Mouse (Mus musculus) stomach, postnatal 0 days (tissue): Measurements from ENCODE around the gene Vmn1r87. TPM values are rescaled to one million over a fixed set of nuclear protein-coding genes. Genes with fewer than 3 reads are reported as not detected.
"Not testable (repeated sequence)": the region's sequence is repeated elsewhere in the genome, so short reads cannot be mapped to it uniquely, and the experiment has no call there.

Experiments used
- ATAC-seq: fragments of 200-750 bp; cut with Nextera tagmentation; 2 replicates; pipeline ENCODE4 v1.8.0; 2017; ENCODE audit not compliant: low FRiP score, low TSS enrichment
- DNase-seq: peaks from one replicate; pipeline ENCODE4 v3.0.0-alpha.2; 2016; ENCODE audit warnings: low spot score
- H3K27ac ChIP-seq: fragments of 300-500 bp; sonication (generic); replicated peaks from 2 replicates; pipeline ENCODE4 v1.5.1; 2014; ENCODE audit warnings: mild to moderate bottlenecking, control low read depth
- H3K27me3 ChIP-seq: fragments of 300-500 bp; sonication (generic); 2 replicates; pipeline ENCODE4 v1.6.1; 2014; ENCODE audit warnings: low read length; ENCODE audit not compliant: control insufficient read depth, insufficient read depth
- H3K36me3 ChIP-seq: fragments of 300-500 bp; sonication (generic); 2 replicates; pipeline ENCODE4 v1.6.1; 2014; ENCODE audit warnings: low read length, mixed read lengths; ENCODE audit not compliant: control insufficient read depth, insufficient read depth
- H3K4me1 ChIP-seq: fragments of 300-500 bp; sonication (generic); replicated peaks from 2 replicates; pipeline ENCODE4 v1.6.1; 2014; ENCODE audit warnings: antibody characterized with exemption; ENCODE audit not compliant: control insufficient read depth, insufficient read depth
- H3K4me2 ChIP-seq: fragments of 300-500 bp; sonication (generic); replicated peaks from 2 replicates; pipeline ENCODE4 v1.6.1; 2014; ENCODE audit warnings: low read depth, mild to moderate bottlenecking, control low read depth, moderate library complexity
- H3K4me3 ChIP-seq: fragments of 300-500 bp; sonication (generic); 2 replicates; pipeline ENCODE4 v1.5.1; 2014; ENCODE audit warnings: low read depth, low read length, control low read depth
- H3K9ac ChIP-seq: fragments of 300-500 bp; sonication (generic); 2 replicates; pipeline ENCODE4 v1.6.1; 2014; ENCODE audit warnings: mild to moderate bottlenecking, low read length, control low read depth, mixed read lengths
- H3K9me3 ChIP-seq: fragments of 300-500 bp; sonication (generic); 2 replicates; pipeline ENCODE4 v1.6.1; 2016; ENCODE audit warnings: low read length; ENCODE audit not compliant: control insufficient read depth
- CTCF ChIP-seq: IDR thresholded peaks from 2 replicates; pipeline ENCODE4 v1.5.1; 2016; ENCODE audit warnings: antibody characterized with exemption, low read depth, mild to moderate bottlenecking, moderate library complexity
- EP300 ChIP-seq: optimal IDR thresholded peaks from 2 replicates; pipeline ENCODE3; 2016; ENCODE audit warnings: antibody characterized with exemption
- WGBS: fragments of 180-500 bp; shearing (Covaris S2); extraction: QIAGEN DNeasy Blood & Tissue Kit; methylation state at CpG from one replicate; pipeline ENCODE4 v1.1.7; 2014; 5-methylcytosine and 5-hydroxymethylcytosine counted together
- polyA plus RNA-seq: library from polyadenylated mRNA; unstranded; fragments of >200 nt; fragmentation: Nextera tagmentation; extraction: Ambion mirVana; gene quantifications from 2 replicates; pipeline ENCODE4 v1.2.1, GENCODE M21; 2015

Vmn1r87 gene
- polyA plus RNA-seq: 0.04 TPM in 1 of 2 replicates, not detected in the other

DNA sequence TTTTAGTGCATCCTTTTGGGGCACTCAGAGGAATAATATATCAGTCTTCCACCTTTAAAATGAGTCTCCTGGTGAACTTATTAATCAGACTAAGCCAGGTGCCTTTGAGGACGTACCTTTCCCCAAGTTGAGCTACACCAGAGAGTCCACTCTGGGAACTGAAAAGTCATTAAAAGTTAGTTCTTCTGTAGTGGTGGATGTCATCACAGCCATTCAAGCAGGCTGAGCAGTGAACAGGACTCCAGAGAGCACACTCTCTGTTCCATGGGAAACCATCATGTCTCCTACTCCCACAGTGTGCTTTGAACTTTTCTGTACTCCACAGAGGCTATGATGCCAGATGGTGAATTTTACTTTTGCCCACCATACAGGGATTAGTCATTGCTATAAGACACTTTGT, at the start of gene Vmn1r87:
Vmn1r87 (minus strand) TSS at position 101 of the 400 bp plus-strand sequence.
- TF ChIP-seq CTCF (no peak), EP300 (no peak)
- no peak within 1 kb of the TSS for H3K9ac ChIP-seq

DNA sequence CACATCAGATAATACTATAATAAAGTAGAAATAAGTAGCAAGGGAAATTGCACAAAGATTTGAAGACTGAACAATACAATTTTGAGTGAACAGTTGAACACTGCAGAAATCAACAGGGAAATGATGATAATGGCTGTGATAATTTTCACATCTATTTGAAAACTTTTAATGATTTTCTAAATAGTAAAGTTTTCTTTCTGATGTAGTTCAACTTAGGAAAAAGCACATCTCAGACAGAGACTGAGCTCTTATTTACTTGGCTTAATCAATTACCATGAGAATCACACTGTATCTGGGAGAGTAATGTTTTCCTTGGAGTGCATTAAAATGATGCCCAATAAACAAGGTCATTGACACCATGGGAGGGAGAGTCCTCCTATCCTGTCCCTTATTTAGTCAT, 19.3 kb upstream of the Vmn1r87 start, which contains the start of gene Vmn1r88:
Vmn1r88 (plus strand) TSS at position 301 of the 400 bp plus-strand sequence.
- DNase-seq (no peak), ATAC-seq (no peak)
- no peak within 1 kb of the TSS for H3K4me2 ChIP-seq
- no peaks in the 10 kb centered on the region for H3K9me3 ChIP-seq
- H3K4me3 ChIP-seq: no peak within 1 kb of the TSS
- H3K4me1 ChIP-seq: no peaks in the 10 kb centered on the region
- H3K9ac ChIP-seq: no peak within 1 kb of the TSS
- no peaks in the 10 kb centered on the region for H3K27me3 ChIP-seq
- TF ChIP-seq EP300 (no peak), CTCF (no peak)
- no peak within 1 kb of the TSS for H3K27ac ChIP-seq
- no peaks in the 10 kb centered on the region for H3K36me3 ChIP-seq

More for the DNA sequence above, at the start of gene Vmn1r87:
- DNase-seq (no peak), ATAC-seq (no peak)
- Histone ChIP-seq H3K36me3 (no peaks in the 10 kb centered on the region), H3K4me3 (no peak within 1 kb of the TSS), H3K27ac (no peak within 1 kb of the TSS), H3K4me2 (no peak within 1 kb of the TSS), H3K4me1 (no peaks in the 10 kb centered on the region), H3K27me3 (no peaks in the 10 kb centered on the region), H3K9me3 (no peaks in the 10 kb centered on the region)
- 69% methylated on average over 1 of the region's 1 CpGs for WGBS

DNA sequence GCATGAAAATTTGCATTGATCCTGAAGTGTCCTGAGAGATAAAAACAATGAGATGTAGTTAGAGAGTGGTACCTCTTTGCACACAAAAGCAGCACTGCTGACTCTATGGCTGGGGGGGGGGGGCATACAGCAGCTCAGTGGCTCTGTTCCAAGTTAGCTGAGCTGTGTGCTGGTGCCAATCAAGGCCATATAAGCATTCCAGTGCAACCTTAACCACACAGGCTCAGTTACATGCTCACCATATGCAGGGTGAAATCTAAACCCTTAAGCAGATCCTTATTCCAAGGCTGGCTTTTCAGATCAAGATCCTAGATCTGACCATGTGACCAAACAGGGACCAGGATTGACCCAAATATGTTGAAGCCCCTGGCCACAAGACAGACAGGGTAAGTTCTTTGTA, 2.6 kb downstream of the Vmn1r87 start:
- Histone ChIP-seq H3K4me3 (no peak overlapping the region), H3K9ac (no peak overlapping the region), H3K9me3 (no peaks in the 10 kb centered on the region), H3K27ac (no peak overlapping the region), H3K36me3 (no peaks in the 10 kb centered on the region), H3K27me3 (no peaks in the 10 kb centered on the region), H3K4me2 (no peak overlapping the region), H3K4me1 (no peaks in the 10 kb centered on the region)
- TF ChIP-seq EP300: no peak
- no peak for TF ChIP-seq CTCF
- ATAC-seq (no peak), DNase-seq (no peak)

DNA sequence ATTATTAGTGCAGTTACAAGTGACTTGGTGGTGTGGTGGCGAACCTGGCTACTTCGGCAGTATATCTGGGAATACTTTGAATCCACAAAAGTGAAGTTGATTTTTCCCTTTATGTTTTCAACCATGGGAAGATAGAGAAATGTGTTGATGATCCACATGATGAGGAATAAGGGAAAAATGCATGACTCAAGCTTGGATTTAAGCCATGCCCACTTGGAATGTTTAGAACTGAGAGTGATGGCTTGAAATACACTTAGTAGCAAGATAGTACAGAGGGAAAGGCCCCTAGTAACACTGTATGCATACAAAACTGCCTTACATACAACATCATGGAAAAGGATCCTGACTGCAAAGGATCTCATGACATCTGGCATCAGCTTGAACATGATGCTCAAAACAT, 8.1 kb downstream of the Vmn1r87 start:
- Histone ChIP-seq H3K27me3 (no peaks in the 10 kb centered on the region), H3K9ac (no peak overlapping the region), H3K4me3 (no peak overlapping the region), H3K9me3 (no peaks in the 10 kb centered on the region), H3K4me1 (no peaks in the 10 kb centered on the region), H3K4me2 (no peak overlapping the region), H3K27ac (no peak overlapping the region), H3K36me3 (no peaks in the 10 kb centered on the region)
- TF ChIP-seq EP300 (no peak), CTCF (no peak)
- WGBS: 81% methylated on average over 2 of the region's 2 CpGs
- DNase-seq: no peak
- ATAC-seq: no peak

DNA sequence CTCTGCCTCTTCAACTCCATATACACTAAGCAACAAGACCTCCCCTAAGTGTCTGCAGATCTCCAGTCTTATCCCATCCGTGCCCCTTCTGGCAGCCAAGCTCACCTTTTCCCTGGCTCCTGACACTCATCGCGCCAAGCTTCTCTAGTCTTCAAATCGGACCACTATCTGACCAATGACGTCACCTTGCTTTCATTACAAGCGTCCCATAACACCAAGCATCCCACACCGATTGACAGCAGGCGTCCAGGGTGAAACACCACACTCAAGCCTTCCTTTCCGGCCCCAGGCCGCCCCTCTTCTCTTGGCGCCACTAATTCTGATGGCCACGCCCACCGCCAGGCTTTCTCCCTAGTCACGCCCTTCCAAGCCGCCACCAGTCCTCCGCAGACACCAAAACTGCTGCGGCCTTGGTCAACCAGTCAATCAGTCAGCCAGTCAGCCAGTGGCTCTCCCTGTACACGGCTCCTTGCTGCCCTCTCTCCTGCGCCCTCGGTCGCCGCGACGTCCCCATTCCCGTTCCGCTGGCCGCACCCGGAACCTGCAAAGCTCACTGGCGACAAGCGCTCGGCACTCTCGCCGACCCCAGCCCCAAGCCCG, 16.3 kb downstream of the Vmn1r87 start:
- not testable (repeated sequence) for H3K27me3 ChIP-seq, H3K4me1 ChIP-seq, H3K4me3 ChIP-seq, DNase-seq, H3K27ac ChIP-seq, H3K9ac ChIP-seq, H3K9me3 ChIP-seq, H3K36me3 ChIP-seq
- ATAC-seq: peak; percentile 72
- 0 out of 2 replicates have a peak overlapping the region, but pooled peaks have one; percentile 25 for H3K4me2 ChIP-seq
- 2% methylated on average over 11 of the region's 34 CpGs for WGBS

DNA sequence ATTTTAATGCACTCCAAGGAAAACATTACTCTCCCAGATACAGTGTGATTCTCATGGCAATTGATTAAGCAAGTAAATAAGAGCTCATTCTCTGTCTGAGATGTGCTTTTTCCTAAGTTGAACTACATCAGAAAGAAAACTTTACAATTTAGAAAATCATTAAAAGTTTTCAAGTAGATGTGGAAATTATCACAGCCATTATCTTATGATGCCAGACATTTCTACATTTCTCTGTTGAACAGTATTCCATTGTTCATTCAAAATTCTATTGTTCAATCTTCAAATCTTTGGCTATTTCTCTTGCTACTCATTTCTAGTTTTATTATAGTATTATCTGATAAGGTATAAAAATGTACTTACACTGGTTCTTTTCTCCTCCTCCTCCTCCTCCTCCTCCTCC, 20.1 kb downstream of the Vmn1r87 start, which contains the start of gene Vmn1r86:
Vmn1r86 (minus strand) TSS at position 101 of the 400 bp plus-strand sequence.
- no peaks in the 10 kb centered on the region for H3K27me3 ChIP-seq
- H3K36me3 ChIP-seq: no peaks in the 10 kb centered on the region
- no peak for ATAC-seq
- H3K4me3 ChIP-seq: no peak within 1 kb of the TSS
- no peaks in the 10 kb centered on the region for H3K9me3 ChIP-seq
- no peak for DNase-seq
- H3K4me1 ChIP-seq: no peaks in the 10 kb centered on the region
- no peak within 1 kb of the TSS for H3K4me2 ChIP-seq
- no peak within 1 kb of the TSS for H3K27ac ChIP-seq
- no peak within 1 kb of the TSS for H3K9ac ChIP-seq
- no peak for TF ChIP-seq EP300
- no peak for TF ChIP-seq CTCF
